Mouse (Mus musculus): ENCODE measurements around the gene Prkra. TPM values are rescaled to one million over a fixed set of nuclear protein-coding genes. Genes with fewer than 3 reads are reported as not detected.

Gene Prkra
- total RNA-seq (2017) = 21.0 and 22.5 TPM in 2 replicates

DNA sequence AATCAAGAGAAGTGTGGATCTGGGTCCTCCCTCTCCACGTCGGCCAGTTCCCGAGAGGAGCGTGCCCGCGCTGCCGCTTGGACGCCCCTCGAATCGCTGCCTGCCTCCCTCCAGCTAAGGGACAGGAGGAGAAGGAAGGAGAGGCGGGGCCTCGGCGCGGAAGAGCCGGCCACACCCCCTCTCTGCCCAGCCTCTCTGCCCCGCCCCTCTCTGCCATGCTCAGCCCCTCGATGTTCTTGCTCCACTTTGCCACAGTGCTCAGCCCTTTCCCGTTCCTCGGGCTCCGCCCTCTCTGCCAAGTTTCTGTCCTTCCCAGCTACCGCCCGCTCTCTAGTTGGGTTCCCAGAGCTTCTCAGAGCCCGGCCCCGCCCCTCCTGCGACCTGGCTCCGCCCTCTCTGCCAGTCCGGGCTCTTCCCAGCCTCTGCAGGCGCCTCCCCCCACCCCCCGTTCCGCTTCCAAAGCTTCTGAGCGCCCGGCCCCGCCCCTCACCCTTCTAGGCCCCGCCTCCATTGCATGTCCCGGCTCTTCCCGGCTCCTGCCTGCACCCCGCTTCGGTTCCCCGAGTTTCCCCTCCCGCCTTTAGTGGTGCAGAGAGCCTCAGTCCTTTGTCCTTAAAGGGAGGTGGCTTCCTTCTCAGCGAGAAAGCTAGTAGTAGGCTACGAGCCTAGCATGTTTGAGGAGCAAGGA, at the start of gene Prkra, which contains the start of gene Pjvk:
Gene Prkra (minus strand): TSS at position 133 of the 688 bp plus-strand sequence.
Gene Pjvk (plus strand): TSS at position 594 of the 688 bp plus-strand sequence.
- ATAC-seq (replicated peaks; ENCODE audit: low read depth, poor library complexity, severe bottlenecking) = peak; percentile 90

DNA sequence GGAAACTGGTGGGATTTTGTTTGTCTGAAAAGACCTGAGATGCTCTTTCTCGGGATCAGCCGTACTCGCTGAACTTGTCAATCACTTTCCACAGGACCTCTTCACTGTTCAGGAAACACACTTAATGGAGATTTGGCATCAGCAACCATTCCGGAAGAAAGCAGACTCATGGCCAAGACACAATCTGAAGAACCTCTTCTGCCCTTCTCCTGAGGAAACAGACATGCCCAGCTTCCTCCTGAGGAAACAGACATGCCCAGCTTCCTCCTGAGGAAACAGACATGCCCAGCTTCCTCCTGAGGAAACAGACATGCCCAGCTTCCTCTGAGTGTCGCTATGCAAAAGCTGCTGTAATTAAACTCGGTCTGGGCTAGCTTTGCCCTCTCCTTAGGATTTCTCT, 47.5 kb upstream of the Prkra start:
- no peak for ATAC-seq (replicated peaks; ENCODE audit: low read depth, poor library complexity, severe bottlenecking)

DNA sequence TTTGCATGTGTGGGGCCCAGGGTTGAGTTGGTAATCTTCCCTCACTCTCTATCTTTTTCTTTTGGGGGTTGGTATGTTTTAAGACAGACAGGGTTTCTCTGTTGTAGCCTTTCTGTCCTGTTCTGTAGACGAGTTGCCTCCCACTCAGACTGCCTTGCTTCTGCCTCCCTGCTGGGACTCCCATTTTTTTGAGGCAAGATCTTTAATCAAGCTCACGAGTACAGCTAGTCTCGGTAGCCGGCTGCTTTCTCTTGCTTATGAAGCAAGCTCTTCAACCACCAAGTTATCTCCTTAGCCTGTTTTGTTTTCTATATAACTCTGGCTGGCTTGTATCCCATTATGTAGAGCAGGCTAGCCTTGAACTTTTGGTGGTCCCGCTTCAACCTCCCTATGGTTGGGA, 46.0 kb upstream of the Prkra start:
- ATAC-seq (replicated peaks; ENCODE audit: low read depth, poor library complexity, severe bottlenecking) = no peak

DNA sequence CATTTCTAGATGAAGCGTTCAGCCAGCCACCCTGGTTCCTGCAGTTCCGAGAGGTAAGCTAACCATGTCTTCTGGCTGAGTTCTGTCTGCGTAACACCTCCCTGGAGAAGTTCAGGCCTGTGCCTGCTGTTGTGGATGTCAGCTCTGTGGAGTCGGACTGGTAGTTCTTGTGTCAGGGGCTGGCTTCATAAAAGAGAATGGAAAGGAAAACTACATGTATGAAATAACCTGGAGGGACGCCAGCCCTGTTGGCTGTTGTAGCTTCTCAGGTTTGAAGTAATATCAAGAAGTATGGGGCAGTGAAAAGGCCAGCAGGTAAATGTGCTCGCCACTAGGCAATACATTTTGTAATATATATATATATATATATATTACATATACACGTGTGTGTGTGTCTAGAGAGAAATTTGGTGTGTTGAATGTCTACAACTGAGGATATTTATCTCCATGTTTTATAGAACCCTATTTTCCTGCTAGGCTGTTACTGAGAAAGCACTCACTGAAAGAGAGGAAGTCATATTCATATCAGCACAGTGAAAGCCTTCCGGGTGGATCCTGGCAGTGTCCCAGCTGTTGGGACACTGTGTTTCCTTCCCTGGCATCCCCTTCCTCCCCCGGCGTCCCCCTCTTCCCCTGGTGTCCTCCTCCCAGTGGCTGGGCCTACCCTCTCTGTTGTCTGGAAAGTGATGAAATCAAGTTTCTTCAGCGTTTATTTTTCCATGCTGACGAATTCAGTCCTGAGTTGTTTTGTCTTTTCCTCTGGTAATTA, 42.8 kb upstream of the Prkra start:
- ATAC-seq (replicated peaks; ENCODE audit: low read depth, poor library complexity, severe bottlenecking) = peak; percentile 90

DNA sequence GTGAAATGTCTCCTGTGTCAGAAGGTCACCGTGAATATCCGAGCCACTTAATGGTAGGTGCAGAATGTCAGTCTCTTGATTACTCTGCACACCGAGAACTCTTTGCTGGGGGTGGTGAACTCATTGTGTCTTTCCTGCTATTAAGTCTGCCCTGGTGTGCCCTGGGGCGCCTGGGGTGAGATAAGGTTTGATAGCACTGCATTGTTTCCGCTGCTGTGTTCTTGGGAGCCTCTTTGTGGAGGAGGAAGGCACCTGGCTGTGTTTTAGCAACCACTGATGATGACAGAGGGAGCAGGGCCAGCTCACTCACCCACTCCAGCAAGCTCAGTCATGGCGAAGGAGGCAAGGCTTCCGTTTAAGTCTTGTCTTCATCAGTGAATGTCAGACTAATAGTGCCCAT, 40.3 kb upstream of the Prkra start:
- ATAC-seq (replicated peaks; ENCODE audit: low read depth, poor library complexity, severe bottlenecking) = peak; percentile 43

DNA sequence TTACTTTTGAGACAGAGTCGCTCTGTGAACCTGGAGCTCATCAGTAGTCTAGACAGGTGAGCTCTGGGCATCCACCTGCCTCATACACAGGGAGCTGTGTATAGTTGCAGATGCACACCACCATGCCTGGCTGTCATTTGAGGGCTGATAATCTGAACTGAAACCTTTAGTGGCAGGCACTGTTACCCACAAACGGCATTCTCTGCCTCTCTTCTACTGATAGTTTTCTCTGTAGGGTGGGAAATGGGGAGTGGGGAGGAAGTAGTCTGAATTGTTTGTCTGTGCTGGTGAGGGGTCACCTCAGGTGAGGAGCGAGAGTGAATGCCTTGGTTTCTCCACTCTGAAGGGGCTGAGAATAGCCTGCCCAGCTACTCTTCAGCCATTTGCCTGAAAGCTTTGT, 39.8 kb upstream of the Prkra start:
- ATAC-seq (replicated peaks; ENCODE audit: low read depth, poor library complexity, severe bottlenecking) = no peak

DNA sequence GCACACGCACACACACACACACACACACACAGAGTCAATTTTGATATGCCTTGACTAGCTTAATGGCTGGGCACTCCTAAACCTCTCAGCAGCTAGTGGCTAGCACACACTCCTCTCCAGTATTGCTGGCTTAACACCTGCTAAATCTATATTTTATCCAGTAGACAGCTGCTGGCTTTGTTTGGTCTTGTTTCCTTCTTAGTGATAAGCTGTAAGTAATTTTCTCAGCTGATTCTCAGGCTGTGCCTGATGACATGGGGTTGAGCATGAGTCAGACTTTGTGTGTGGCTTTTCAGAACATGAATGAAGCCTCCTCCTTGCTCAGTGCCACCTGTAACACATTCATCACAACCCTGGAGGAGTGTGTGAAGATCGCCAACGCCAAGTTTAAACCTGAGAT, 39.2 kb upstream of the Prkra start:
- no peak for ATAC-seq (replicated peaks; ENCODE audit: low read depth, poor library complexity, severe bottlenecking)

DNA sequence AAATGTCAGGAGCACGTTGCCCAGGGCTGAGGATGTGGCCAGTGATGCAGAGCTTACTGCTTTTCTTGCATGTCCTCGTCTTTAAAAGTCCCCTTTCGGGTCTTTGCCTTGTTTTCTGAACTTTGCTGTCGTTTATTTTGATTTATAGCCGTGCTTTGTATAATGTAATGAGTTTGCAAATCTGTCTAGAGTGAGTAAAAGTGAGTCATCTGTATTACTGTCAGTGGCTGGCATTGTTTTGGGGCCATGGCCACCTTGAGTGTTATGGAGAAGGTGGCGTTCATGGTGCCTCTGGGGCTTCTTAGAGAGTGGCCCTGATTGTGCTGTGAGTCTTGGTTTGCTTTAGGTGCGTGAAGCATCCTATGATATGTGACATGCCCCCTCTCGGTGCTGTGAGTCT, 34.5 kb upstream of the Prkra start:
- no peak for ATAC-seq (replicated peaks; ENCODE audit: low read depth, poor library complexity, severe bottlenecking)

DNA sequence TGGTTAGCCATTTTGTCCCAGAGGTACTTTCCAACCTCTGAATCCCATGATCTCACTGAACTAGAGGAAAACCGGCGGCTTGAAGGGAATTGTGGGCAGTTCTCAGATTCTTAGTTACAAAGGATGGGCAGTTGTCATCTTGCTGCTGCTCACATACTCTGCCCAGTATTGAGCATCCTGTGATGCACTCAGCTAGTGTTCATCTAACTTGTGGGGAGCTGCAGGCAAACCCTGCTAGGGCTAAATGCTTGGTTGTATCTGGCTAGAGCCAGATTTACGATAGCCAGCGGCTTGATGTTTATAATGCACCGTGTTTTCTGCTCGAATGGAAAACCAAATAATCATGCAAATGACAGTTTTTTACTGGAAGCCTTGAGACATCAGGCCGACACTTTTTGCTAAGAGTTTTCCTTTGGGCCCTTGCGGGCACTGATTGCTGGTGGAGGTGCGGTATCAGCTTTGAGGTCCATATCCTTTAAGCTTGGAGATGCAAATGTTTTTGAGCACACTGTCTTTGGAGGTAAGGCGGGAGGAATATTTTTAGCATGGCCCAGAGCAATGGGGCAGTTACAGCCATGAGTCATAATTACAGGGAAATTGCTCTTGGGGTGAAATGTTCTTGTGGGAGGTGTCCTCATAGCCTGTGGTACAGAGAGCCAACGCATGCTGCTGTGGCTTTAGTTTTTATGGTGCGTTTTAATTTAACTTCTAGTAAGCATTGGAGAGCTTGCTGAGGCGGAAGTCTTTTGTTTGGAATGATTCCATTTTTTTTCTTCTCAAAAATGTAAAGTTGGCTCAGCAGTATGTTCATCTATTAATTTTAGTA, 28.8 kb upstream of the Prkra start:
- ATAC-seq (replicated peaks; ENCODE audit: low read depth, poor library complexity, severe bottlenecking) = no peak

DNA sequence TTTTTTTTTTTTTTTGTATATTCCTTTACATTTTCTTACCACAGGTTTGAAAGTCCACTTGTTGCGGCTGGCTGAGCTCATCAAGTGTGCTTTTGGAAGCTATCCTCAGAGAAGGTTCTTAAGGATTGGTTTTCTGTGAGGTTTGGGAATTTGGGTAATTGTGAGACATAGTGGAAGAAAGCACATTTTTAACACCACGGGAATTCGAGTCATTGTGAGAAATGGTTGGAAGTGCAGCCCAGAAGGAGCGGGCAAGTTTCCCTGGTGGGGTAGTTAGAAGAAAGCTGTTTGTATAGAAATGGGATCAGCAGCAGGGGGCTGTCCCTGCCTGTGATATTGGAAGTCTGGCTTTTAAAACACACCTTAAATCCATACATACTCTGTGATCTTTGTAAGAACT, 28.1 kb upstream of the Prkra start:
- no peak for ATAC-seq (replicated peaks; ENCODE audit: low read depth, poor library complexity, severe bottlenecking)

DNA sequence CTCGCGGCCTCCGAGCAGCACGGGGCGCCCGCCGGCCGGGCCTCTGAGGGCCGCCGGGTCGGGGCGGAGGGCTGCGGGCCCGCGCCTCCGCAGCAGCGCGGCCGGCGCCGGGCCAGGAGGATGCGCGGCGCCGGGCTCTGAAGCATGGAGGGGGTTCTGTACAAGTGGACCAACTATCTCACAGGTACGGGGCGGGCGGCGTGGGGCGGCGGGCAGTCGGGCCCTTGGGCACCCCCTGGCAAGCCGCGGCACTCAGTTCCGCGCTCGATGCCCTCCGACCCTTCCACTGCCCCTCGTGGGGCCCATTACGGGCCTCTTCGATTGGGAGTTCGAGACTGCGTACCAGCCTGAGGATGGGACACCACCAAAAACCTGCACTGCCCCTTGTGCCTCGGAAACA, 27.6 kb upstream of the Prkra start:
- ATAC-seq (replicated peaks; ENCODE audit: low read depth, poor library complexity, severe bottlenecking) = no peak

DNA sequence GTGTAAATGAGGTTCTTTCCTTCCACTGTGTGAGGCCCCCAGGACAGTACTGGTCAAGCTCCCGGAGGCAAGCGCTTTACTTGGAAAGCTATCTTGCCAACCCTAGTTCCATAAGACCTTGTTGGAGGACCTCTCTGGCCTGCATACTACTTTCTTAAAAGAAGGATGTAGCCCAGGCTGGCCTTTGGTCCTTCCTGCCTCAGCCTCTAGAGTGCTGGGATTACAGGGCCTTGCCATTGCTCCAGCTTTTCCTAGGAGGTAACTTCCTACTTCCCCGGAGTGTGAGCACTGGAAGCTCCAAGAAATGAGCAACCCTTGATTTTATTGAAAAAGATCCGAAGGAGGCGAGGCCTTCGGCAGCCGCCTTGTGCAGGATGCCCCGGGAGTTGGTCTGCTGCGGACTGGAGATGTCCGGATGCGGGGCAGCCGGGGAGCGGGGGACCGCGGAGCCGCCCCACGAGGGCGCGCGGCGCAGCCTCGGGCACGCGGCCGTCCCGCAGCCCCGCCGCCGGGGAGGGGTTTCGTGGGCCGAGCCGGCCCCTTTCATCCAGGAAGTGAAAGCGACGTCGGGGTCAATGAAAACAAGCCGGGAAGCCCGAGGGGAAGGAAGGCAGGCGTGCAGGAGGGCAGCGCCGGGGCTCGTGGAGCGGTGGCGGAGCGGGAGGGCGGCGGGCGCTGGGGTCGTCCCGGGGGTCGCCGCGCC, 27.1 kb upstream of the Prkra start, which contains the start of gene Plekha3:
Gene Plekha3 (plus strand): TSS at position 557 of the 703 bp plus-strand sequence.
- peak; percentile 54 for ATAC-seq (replicated peaks; ENCODE audit: low read depth, poor library complexity, severe bottlenecking)

DNA sequence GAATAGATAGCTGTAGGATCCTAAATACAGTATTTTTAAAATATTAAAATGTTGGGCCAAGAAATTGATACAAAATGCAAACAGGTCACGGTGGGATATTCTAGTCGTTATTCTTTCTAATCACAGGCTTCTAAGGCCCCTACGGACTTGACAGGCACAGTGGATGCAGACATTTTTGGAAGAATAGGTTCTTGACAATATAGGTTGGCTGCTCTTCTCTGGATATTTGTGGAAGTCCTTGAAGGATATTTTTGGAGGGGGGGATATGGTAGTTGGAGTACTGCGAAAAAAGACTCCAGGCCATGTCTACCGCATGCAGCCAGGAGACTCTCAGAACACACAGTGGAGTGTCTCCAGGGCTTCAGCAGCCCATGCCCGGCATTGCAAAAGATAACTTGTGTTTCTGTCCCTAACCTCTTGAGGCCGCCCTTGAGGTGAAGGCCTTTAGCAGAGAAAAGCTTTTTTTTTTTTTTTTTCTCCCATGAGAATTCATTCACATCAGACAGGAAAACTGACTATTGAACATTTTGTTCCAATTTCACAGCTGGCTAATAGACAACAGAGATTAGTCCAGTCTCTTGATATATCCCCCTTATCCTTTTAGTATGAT, 25.8 kb upstream of the Prkra start:
- ATAC-seq (replicated peaks; ENCODE audit: low read depth, poor library complexity, severe bottlenecking) = peak; percentile 48

DNA sequence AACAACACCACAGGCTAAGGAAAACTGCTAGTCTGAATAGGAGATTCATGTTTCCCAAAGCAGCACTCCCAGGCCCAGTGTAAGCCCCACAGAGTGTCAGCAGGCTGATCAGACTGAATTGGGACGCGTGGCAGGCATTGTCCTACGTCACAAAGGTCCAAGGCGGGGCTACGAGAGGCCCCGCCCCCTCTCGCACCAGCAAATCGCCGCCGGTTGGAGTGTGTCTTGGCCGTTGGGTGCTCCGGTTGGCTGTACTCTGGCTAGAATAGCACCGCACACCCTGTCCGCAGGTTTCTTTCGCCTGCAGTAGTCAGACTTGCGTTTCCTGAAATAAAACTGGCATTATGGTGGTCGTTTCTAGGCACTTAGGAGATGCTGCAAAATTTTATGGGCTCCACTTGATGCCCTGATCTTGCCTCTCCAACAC, 25.2 kb upstream of the Prkra start, which contains the start of gene Fkbp7:
Gene Fkbp7 (minus strand): TSS at position 151 of the 427 bp plus-strand sequence.
- peak; percentile 86 for ATAC-seq (replicated peaks; ENCODE audit: low read depth, poor library complexity, severe bottlenecking)

DNA sequence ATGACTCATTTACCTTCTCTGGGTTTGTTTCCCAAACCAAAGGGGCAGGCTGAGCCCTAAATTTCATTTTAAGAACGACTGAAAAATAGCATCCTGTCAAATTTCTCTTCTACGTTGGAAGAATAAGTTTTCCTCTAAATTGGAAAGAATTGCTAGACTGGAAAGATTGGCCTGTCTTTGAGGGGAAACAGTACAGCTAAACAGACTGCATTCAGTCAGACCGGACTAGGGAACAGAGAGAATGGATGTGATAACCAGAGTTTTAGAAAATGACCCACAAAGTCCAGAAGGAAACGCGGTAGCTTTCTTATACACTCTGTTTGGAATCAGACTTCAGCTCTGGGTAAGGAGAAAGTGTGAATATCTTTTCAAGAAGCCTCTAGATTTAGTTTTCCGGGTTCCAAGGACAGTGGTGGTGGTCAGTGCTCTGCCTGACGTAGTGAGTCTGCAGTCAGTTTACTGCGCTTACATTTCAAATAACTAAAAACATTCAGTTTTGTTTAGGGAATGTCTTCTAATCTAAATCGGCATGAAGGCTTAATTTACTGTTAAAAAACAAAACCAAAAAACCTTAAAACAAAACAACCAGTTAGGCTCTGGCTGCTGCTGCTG, 24.4 kb upstream of the Prkra start:
- ATAC-seq (replicated peaks; ENCODE audit: low read depth, poor library complexity, severe bottlenecking) = no peak

DNA sequence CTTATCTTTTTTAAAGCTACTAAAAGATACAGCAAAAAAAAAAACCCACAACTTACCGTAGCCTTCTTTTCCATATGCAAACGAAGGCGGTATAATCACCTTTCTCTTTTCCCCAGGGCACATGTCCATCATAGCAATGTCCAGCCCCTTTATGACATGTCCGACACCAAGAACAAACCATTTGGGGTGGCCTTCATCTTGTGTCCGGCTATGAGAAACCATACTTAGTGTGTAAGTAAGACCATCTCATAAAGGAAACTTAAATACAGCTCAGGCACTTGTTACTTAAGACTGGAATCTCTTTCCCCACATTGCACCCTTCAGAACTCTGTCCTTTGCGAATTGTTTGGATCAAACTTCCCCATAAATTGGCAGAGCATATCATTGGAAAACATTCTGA, 23.8 kb upstream of the Prkra start:
- no peak for ATAC-seq (replicated peaks; ENCODE audit: low read depth, poor library complexity, severe bottlenecking)

DNA sequence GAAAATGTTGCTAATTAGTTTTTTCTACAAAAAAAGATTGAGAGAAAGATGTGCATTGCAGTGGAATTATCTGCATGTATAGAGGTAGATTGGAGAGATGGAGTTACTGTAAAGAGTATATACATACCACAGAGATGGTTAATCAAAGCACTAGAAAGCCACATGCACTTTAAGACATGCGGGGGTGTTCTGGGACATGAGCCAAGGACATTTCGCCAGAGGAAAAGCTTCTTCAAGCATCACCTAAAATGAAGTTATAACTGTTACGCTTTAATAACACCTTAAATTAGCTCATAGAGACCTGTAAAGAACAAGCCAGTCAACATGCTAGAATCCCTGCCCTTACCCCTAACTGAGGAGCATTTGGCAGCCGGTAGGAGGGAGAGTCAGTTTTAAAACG, 19.4 kb upstream of the Prkra start:
- ATAC-seq (replicated peaks; ENCODE audit: low read depth, poor library complexity, severe bottlenecking) = no peak

DNA sequence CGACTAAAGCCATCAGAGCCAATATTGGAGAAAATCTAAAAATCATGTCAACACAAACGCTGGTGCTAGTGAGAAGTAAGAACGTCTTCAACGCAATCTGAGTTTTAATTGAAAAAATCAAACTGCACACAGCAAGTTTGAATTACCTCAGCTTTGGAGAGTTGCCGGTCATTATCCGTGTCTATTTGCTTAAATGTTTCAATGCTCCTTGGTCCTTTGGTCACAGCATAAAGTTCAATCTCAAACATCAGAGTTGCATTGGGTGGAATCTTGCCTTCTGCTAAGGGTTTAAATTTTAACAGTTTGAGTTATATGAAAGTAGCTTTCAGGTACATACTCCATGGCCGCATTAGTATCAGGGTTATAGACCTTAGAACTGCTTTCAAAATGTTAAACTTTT, 17.7 kb upstream of the Prkra start:
- ATAC-seq (replicated peaks; ENCODE audit: low read depth, poor library complexity, severe bottlenecking) = no peak

DNA sequence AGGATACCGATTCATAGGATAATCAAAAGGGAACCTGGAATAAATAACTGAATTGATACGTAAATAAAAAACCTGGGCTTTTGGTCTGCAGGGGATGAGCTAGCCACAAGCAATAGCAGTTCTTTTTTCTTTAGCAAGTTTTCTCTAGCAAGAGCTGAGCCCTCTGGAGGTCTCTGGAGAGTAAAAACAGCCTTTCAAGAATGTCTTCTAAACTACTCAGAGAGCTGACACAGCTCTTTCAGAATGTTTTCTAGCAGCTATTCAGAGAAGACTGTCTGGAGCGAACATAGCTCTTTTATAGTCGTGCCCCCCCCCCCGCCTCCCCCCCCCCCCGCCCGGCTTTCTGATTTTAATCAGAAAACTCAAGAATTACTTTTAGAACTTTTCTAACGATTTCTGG, 11.6 kb upstream of the Prkra start:
- no peak for ATAC-seq (replicated peaks; ENCODE audit: low read depth, poor library complexity, severe bottlenecking)
